In genomic region chr7:140793541-140793940, GRCm38 (mm10) we compare ENCODE assay signal across 36 mouse cellular contexts. TPM values are rescaled to one million over a fixed set of nuclear protein-coding genes. Genes with fewer than 3 reads are reported as not detected.
"Had no signal": no experiment of that assay in that cellular context is flagged by ENCODE, and none has a peak within 500 bp of the region (broad histone marks: within the 10 kb centered on the region; RNA-seq: fewer than 3 reads in every experiment).

No protein-coding gene starts in this region.

- ATAC-seq: forebrain, embryonic 13.5 days; forebrain, embryonic 14.5 days; forebrain, embryonic 15.5 days; forebrain, embryonic 16.5 days; forebrain, postnatal 0 days had no signal

- H3K36me3 ChIP-seq: embryonic facial prominence, embryonic 10.5 days; embryonic facial prominence, embryonic 12.5 days; embryonic facial prominence, embryonic 13.5 days; embryonic facial prominence, embryonic 15.5 days; forebrain, embryonic 10.5 days; forebrain, embryonic 12.5 days; forebrain, embryonic 15.5 days had no signal

- DNase-seq: cerebellum, adult 2 months; cerebellum, adult 8-10 months; cerebellum, adult 9-11 months; cerebellum, postnatal 10 days; cerebellum, postnatal 14 days; cerebellum, postnatal 25 days; cerebellum, postnatal 36 days; embryo, embryonic 11 days; forebrain, postnatal 0 days; gastrocnemius, adult 2 months; gastrocnemius, postnatal 10 days; gastrocnemius, postnatal 14 days; gastrocnemius, postnatal 25 days; gastrocnemius, postnatal 36 days; heart, adult 18-20 months; heart, adult 2 months had no signal

- H3K4me3 ChIP-seq: embryonic facial prominence, embryonic 10.5 days; embryonic facial prominence, embryonic 12.5 days; embryonic facial prominence, embryonic 13.5 days; embryonic facial prominence, embryonic 15.5 days; erythroblast, embryonic 14.5 days; forebrain, embryonic 10.5 days; forebrain, embryonic 12.5 days; forebrain, embryonic 13.5 days; forebrain, embryonic 15.5 days; gastrocnemius, adult 2 months; heart, adult 2 months had no signal

- H3K4me1 ChIP-seq: embryonic facial prominence, embryonic 10.5 days; embryonic facial prominence, embryonic 12.5 days; embryonic facial prominence, embryonic 13.5 days; embryonic facial prominence, embryonic 15.5 days; forebrain, embryonic 10.5 days; forebrain, embryonic 12.5 days; forebrain, embryonic 13.5 days; forebrain, embryonic 15.5 days had no signal

- H3K9me3 ChIP-seq: embryonic facial prominence, embryonic 10.5 days; embryonic facial prominence, embryonic 12.5 days; embryonic facial prominence, embryonic 13.5 days; embryonic facial prominence, embryonic 15.5 days; forebrain, embryonic 10.5 days; forebrain, embryonic 12.5 days; forebrain, embryonic 13.5 days; forebrain, embryonic 15.5 days had no signal

- H3K27me3 ChIP-seq: embryonic facial prominence, embryonic 12.5 days; embryonic facial prominence, embryonic 13.5 days; embryonic facial prominence, embryonic 15.5 days; forebrain, embryonic 12.5 days; forebrain, embryonic 13.5 days; forebrain, embryonic 15.5 days had no signal

- H3K9ac ChIP-seq: embryonic facial prominence, embryonic 12.5 days; embryonic facial prominence, embryonic 13.5 days; embryonic facial prominence, embryonic 15.5 days; forebrain, embryonic 12.5 days; forebrain, embryonic 13.5 days; forebrain, embryonic 15.5 days; forebrain, postnatal 0 days had no signal

- H3K4me2 ChIP-seq: embryonic facial prominence, embryonic 12.5 days; embryonic facial prominence, embryonic 13.5 days; embryonic facial prominence, embryonic 15.5 days; forebrain, embryonic 12.5 days; forebrain, embryonic 13.5 days; forebrain, embryonic 15.5 days had no signal

- H3K27ac ChIP-seq: embryonic facial prominence, embryonic 10.5 days; embryonic facial prominence, embryonic 12.5 days; embryonic facial prominence, embryonic 13.5 days; embryonic facial prominence, embryonic 15.5 days; forebrain, embryonic 10.5 days; forebrain, embryonic 12.5 days; forebrain, embryonic 13.5 days; forebrain, embryonic 15.5 days; gastrocnemius, adult 2 months; heart, adult 2 months had no signal

RNA-seq across cellular contexts. Expression of gene Syce1, which starts 5.9 kb away (rescaled TPM):
- total RNA-seq: forebrain, postnatal 0 days; gastrocnemius, adult 18-20 months; gastrocnemius, adult 2 months; gastrocnemius, adult 8-10 months; gastrocnemius, postnatal 10 days; gastrocnemius, postnatal 14 days; gastrocnemius, postnatal 25 days; gastrocnemius, postnatal 36 days; gastrocnemius, postnatal 4 days; heart, adult 18-20 months; heart, adult 2 months had no signal
- polyA plus RNA-seq: embryonic facial prominence, embryonic 13.5 days; forebrain, embryonic 10.5 days; forebrain, embryonic 11.5 days; forebrain, embryonic 13.5 days had no signal

RNA-seq across cellular contexts. Expression of gene Zfp941, which starts 28.4 kb away (rescaled TPM):
- total RNA-seq: gastrocnemius, adult 18-20 months; gastrocnemius, adult 2 months; gastrocnemius, postnatal 14 days; gastrocnemius, postnatal 25 days had no signal
- polyA plus RNA-seq: erythroblast, embryonic 14.5 days had no signal

RNA-seq across cellular contexts. Expression of gene Cyp2e1, which starts 30.0 kb away (rescaled TPM):
- total RNA-seq: common myeloid progenitor, adult 5-6 weeks; forebrain, postnatal 0 days; granulocyte monocyte progenitor cell, adult 5-6 weeks had no signal
- polyA plus RNA-seq: embryonic facial prominence, embryonic 10.5 days; embryonic facial prominence, embryonic 11.5 days; embryonic facial prominence, embryonic 12.5 days; embryonic facial prominence, embryonic 13.5 days; embryonic facial prominence, embryonic 14.5 days; embryonic facial prominence, embryonic 15.5 days; erythroblast, embryonic 14.5 days; forebrain, embryonic 10.5 days; forebrain, embryonic 11.5 days; forebrain, embryonic 12.5 days; forebrain, embryonic 13.5 days; forebrain, embryonic 14.5 days; forebrain, embryonic 15.5 days; forebrain, embryonic 16.5 days; forebrain, postnatal 0 days had no signal

RNA-seq across cellular contexts. Expression of gene Urah, which starts 41.3 kb away (rescaled TPM):
- total RNA-seq: common myeloid progenitor, adult 5-6 weeks; forebrain, postnatal 0 days; gastrocnemius, adult 18-20 months; gastrocnemius, adult 2 months; gastrocnemius, adult 8-10 months; gastrocnemius, postnatal 10 days; gastrocnemius, postnatal 14 days; gastrocnemius, postnatal 25 days; gastrocnemius, postnatal 36 days; granulocyte monocyte progenitor cell, adult 5-6 weeks had no signal
- polyA plus RNA-seq: erythroblast, embryonic 14.5 days; forebrain, embryonic 12.5 days; forebrain, embryonic 13.5 days; forebrain, embryonic 15.5 days; forebrain, embryonic 16.5 days had no signal

RNA-seq across cellular contexts. Expression of gene Scgb1c1, which starts 51.8 kb away (rescaled TPM):
- total RNA-seq: common myeloid progenitor, adult 5-6 weeks; forebrain, postnatal 0 days; gastrocnemius, adult 18-20 months; gastrocnemius, adult 2 months; gastrocnemius, adult 8-10 months; gastrocnemius, postnatal 10 days; gastrocnemius, postnatal 14 days; gastrocnemius, postnatal 25 days; gastrocnemius, postnatal 36 days; gastrocnemius, postnatal 4 days; granulocyte monocyte progenitor cell, adult 5-6 weeks had no signal
- polyA plus RNA-seq: cerebellum, adult 2 months; cortical plate, adult 2 months; embryonic facial prominence, embryonic 10.5 days; embryonic facial prominence, embryonic 11.5 days; embryonic facial prominence, embryonic 12.5 days; embryonic facial prominence, embryonic 13.5 days; erythroblast, embryonic 14.5 days; forebrain, embryonic 10.5 days; forebrain, embryonic 11.5 days; forebrain, embryonic 12.5 days; forebrain, embryonic 13.5 days; forebrain, embryonic 14.5 days; forebrain, embryonic 15.5 days; forebrain, embryonic 16.5 days; forebrain, postnatal 0 days had no signal
